Mouse (Mus musculus): ENCODE data around the gene Tmem213.

DNA sequence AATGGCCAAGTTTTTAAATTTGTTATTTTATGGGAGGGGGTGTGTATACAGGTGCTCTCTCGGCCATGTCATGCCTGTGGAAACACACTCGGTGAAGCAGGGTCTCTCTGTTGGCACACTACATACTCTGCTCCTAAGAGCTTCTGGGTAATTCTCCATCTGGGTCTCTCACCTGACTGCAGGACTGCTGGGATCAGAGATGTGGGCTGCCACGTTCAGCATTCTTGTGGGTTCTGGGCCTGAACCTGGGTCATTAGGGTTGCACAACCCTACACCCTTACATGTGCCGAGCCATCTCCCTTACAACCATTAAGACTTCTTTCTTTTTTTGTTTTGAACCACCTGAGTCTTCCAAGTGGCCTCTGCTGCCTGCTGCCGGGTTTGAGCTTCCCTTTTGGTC lies 12.8 kb downstream of the Tmem213 start:
- TF ChIP-seq POLR2A (IDR thresholded peaks at IDR 0.05; ENCODE audit: low read depth, low read length) (no peak), BHLHE40 (IDR thresholded peaks at IDR 0.05; ENCODE audit: low read depth, low read length) (no peak), MAX (IDR thresholded peaks at IDR 0.05; ENCODE audit: low read length) (no peak), SMC3 (IDR thresholded peaks at IDR 0.05; ENCODE audit: low read depth, low read length) (no peak)

All from CH12.LX (cell line).